Comparison of ENCODE assay signal across 9 mouse cellular contexts in genomic region chr5:151367317-151367716, GRCm38 (mm10).
A peak's percentile ranks its signal among the peaks of the same experiment; 100 is the strongest.
DNase-seq lines count a peak whose midpoint lies in the region; ATAC-seq lines count a peak whose summit lies in the region.
"Had no signal": no experiment of that assay in that cellular context is flagged by ENCODE, and none has a peak within 500 bp of the region (broad histone marks: within the 10 kb centered on the region; RNA-seq: fewer than 3 reads in every experiment).

No protein-coding gene starts in this region.

- H3K27ac ChIP-seq in lung, embryonic 15.5 days: peak overlapping the region; percentile 94
- H3K27ac ChIP-seq in forebrain, embryonic 10.5 days: peak overlapping the region; percentile 96
- peak overlapping the region; percentile 99 for H3K27ac ChIP-seq in limb, embryonic 15.5 days
- H3K27ac ChIP-seq in stomach, embryonic 14.5 days (ENCODE audit: low read length): peak overlapping the region; percentile 96

- no peak for DNase-seq in lung, postnatal 25 days (ENCODE audit: low spot score)
- DNase-seq in forebrain, embryonic 10.5 days (ENCODE audit: extremely low spot score, low spot score): no peak
- DNase-seq in urinary bladder, postnatal 10 days (ENCODE audit: low spot score): no peak
- DNase-seq in gastrocnemius, postnatal 4 days (ENCODE audit: low spot score in 2 of 2): no peak
- no peak for DNase-seq in cerebellum, postnatal 14 days
- DNase-seq: kidney, adult 18-20 months had no signal

- 100% methylated on average over 1 of the region's 1 CpGs for WGBS in lung, embryonic 15.5 days
- 93% methylated on average over 1 of the region's 1 CpGs for WGBS in forebrain, embryonic 10.5 days
- 64% methylated on average over 1 of the region's 1 CpGs for WGBS in limb, embryonic 15.5 days
- WGBS in stomach, embryonic 14.5 days: 85% methylated on average over 1 of the region's 1 CpGs

- no peaks in the 10 kb centered on the region for H3K9me3 ChIP-seq in lung, embryonic 15.5 days
- H3K9me3 ChIP-seq in forebrain, embryonic 10.5 days: no peaks in the 10 kb centered on the region
- no peaks in the 10 kb centered on the region for H3K9me3 ChIP-seq in limb, embryonic 15.5 days
- H3K9me3 ChIP-seq in stomach, embryonic 14.5 days (ENCODE audit: control insufficient read depth, low read depth, low read length): no peaks in the 10 kb centered on the region

- peak overlapping the region; percentile 68 for H3K4me2 ChIP-seq in lung, embryonic 15.5 days
- H3K4me2 ChIP-seq in limb, embryonic 15.5 days: peak overlapping the region; percentile 60
- peak overlapping the region; percentile 67 for H3K4me2 ChIP-seq in stomach, embryonic 14.5 days (replicated peaks; ENCODE audit: low read depth, low read length)

- ATAC-seq in lung, embryonic 15.5 days (ENCODE audit: borderline replicate concordance, extremely low read depth, low FRiP score, low TSS enrichment): no peak
- no peak for ATAC-seq in limb, embryonic 15.5 days (ENCODE audit: insufficient number of reproducible peaks, low FRiP score, low TSS enrichment, low read depth)
- no peak for ATAC-seq in stomach, embryonic 14.5 days (ENCODE audit: insufficient number of reproducible peaks, insufficient read depth, low FRiP score, low read depth)

- peak overlapping the region; percentile 60; the same call in 1 of the 2 replicates for H3K9ac ChIP-seq in lung, embryonic 15.5 days
- no peak overlapping the region for H3K9ac ChIP-seq in limb, embryonic 15.5 days
- peak overlapping the region; percentile 34; the same call in 1 of the 2 replicates for H3K9ac ChIP-seq in stomach, embryonic 14.5 days (replicated peaks; ENCODE audit: low read depth, low read length)

- H3K27me3 ChIP-seq in lung, embryonic 15.5 days: no peaks in the 10 kb centered on the region
- H3K27me3 ChIP-seq in forebrain, embryonic 10.5 days (ENCODE audit: poor library complexity, severe bottlenecking): no peaks in the 10 kb centered on the region
- no peaks in the 10 kb centered on the region for H3K27me3 ChIP-seq in limb, embryonic 15.5 days
- no peaks in the 10 kb centered on the region for H3K27me3 ChIP-seq in stomach, embryonic 14.5 days (ENCODE audit: control insufficient read depth, insufficient read depth, low read length)

- peak overlapping the region; percentile 54 for H3K4me3 ChIP-seq in lung, embryonic 15.5 days
- peak overlapping the region; percentile 60 for H3K4me3 ChIP-seq in forebrain, embryonic 10.5 days
- H3K4me3 ChIP-seq in limb, embryonic 15.5 days: peak overlapping the region; percentile 55
- peak overlapping the region; percentile 48 for H3K4me3 ChIP-seq in stomach, embryonic 14.5 days (ENCODE audit: low read depth, low read length)

- H3K36me3 ChIP-seq in lung, embryonic 15.5 days: no peaks in the 10 kb centered on the region
- no peaks in the 10 kb centered on the region for H3K36me3 ChIP-seq in forebrain, embryonic 10.5 days (replicated peaks)
- H3K36me3 ChIP-seq in limb, embryonic 15.5 days: no peaks in the 10 kb centered on the region
- H3K36me3 ChIP-seq in stomach, embryonic 14.5 days (ENCODE audit: control insufficient read depth, insufficient read depth, low read length): no peaks in the 10 kb centered on the region

- H3K4me1 ChIP-seq in lung, embryonic 15.5 days: peaks cover 12% of the 10 kb centered on the region
- peaks cover 20% of the 10 kb centered on the region for H3K4me1 ChIP-seq in forebrain, embryonic 10.5 days
- H3K4me1 ChIP-seq in limb, embryonic 15.5 days: peaks cover 9% of the 10 kb centered on the region
- peaks cover 8% of the 10 kb centered on the region; the same call in 1 of the 2 replicates for H3K4me1 ChIP-seq in stomach, embryonic 14.5 days (ENCODE audit: control insufficient read depth, insufficient read depth, low read length)
